Mouse (Mus musculus): ENCODE results near the gene Olfr519.
A peak's percentile ranks its signal among the peaks of the same experiment; 100 is the strongest.

The Olfr519 gene

DNA sequence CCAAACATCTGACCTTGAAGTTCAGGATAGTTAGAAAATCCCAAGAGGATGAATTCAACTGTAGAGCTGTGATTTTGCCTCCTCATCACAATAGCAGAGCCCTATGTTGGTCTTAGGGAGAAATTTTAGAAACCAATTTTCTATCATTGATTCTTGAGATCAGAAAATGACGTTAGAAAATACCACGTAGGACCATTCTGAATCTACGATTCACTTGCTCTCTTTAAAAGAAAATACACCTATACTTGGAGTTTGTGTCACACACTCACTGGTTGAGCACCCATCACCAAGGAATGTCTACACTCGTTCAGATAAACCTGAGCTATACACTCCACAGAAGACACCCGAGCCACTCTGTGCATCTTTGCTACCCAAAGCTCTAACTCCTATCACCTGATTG, at the start of gene Olfr519:
Gene Olfr519 (minus strand): TSS at position 101 of the 400 bp plus-strand sequence.
- no peak for DNase-seq

- DNase-seq, result peak; percentile 60
Measured at GRCm38 (mm10) chr7:108944002-108944401, 49.8 kb upstream of the Olfr519 start.

GRCm38 (mm10) chr7:108941466-108941865, 47.2 kb upstream of the Olfr519 start:
- peak; percentile 34 for DNase-seq

GRCm38 (mm10) chr7:108936591-108936990, 42.4 kb upstream of the Olfr519 start:
- no peak for DNase-seq

GRCm38 (mm10) chr7:108935411-108935810, 41.2 kb upstream of the Olfr519 start:
- no peak for DNase-seq

DNA sequence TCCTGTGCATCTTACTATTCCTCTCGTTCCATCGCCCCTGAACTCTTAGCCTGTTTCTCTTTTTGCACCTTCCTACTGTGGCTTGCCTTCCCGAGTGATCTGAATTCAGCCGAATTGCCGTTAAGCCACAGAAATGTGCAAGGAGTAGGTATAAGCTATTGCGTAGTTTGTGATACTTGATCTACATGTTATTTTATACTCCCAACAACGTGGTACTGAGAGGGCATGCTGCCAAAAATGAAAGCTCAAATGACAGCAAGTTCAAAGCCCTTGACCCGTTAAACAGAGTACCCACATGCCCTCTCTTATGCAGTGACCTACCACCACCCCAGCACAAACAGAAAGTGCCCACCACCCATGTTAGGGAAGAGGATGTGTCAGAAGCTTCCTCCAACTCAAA, 40.6 kb upstream of the Olfr519 start:
- DNase-seq, result peak; percentile 10

DNA sequence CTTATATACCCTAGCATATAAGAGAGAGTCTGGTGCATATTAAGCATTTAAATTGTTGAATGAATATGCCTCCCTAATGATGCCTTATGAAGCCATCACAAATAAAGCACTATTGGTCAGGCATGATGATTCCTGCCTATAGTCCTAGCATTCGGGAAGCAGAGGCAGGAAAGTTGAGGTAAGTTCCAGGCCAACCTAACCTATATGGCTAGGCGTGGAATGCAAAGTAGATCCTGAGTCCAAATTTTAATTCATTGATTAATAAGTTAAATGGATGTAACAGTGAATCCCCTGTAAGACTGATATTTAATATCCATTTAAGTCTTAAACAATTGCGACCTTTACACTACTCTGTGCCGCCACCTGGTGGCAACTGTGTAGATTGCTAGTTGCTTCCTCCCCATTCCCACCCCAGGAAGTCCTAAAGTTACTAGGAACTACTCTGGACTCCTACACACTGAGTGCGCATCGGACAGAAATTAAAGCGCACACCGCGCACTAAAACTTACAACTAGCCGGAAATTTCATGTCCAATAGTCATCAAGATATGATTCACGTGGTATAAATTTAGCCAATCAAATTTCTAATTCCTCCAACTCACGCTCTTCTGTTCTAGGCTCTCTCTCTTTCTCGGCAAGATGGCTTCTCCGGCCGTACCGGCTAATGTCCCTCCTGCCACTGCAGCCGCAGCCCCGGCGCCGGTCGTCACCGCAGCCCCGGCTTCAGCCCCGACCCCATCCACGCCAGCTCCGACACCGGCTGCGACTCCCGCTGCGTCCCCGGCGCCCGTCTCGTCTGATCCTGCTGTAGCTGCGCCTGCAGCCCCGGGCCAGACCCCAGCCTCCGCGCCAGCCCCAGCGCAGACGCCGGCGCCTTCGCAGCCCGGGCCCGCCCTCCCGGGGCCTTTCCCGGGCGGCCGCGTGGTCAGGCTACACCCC, 39.8 kb upstream of the Olfr519 start, which contains the start of gene Eif3f:
Gene Eif3f (plus strand): TSS at position 624 of the 938 bp plus-strand sequence.
- DNase-seq, result peak; percentile 97

GRCm38 (mm10) chr7:108929726-108930393, 35.6 kb upstream of the Olfr519 start, which contains the start of gene Nlrp10:
Gene Nlrp10, minus strand, starts transcription at chr7:108930178.
- DNase-seq, result peak; percentile 25

- DNase-seq, result no peak
Measured at GRCm38 (mm10) chr7:108928280-108929188, 34.3 kb upstream of the Olfr519 start.

- no peak for DNase-seq
Measured at GRCm38 (mm10) chr7:108927043-108927442, 32.8 kb upstream of the Olfr519 start.

GRCm38 (mm10) chr7:108903969-108904368, 9.7 kb upstream of the Olfr519 start:
- DNase-seq, result no peak

- no peak for DNase-seq
Measured at GRCm38 (mm10) chr7:108884906-108885305, 9.3 kb downstream of the Olfr519 start, which contains the start of gene Olfr518. Gene Olfr518, minus strand, starts transcription at chr7:108885006.

DNA sequence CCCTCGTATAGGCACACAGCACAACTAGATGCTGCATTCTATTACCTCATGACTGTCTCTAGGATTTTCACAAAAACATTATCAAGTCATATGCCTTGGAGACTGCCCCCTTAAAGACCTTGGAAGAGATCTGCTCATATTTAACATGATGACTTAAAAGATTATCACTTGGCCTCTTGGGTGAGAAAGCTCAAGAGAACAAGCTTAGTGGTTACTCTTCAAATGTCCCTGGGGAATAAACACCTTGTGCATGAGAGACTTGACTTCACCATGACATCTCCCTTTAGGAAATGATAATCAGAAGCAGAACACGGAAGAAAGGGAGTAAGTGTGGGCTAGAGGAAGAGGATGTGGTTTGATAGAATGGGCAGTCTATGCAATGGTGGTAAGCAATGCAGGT, 21.9 kb downstream of the Olfr519 start, which contains the start of gene Olfr517:
Gene Olfr517 (minus strand): TSS at position 101 of the 400 bp plus-strand sequence.
- no peak for DNase-seq

GRCm38 (mm10) chr7:108850429-108850828, 43.8 kb downstream of the Olfr519 start, which contains the start of gene Olfr516:
Gene Olfr516, minus strand, starts transcription at chr7:108850529.
- no peak for DNase-seq

All from lung, postnatal 36 days (tissue).